Mouse (Mus musculus) small intestine, adult 2 months (tissue): ENCODE data around the gene Pla2g16.

Experiments
- CTCF ChIP-seq: fragments of 200-500 bp; IDR thresholded peaks from 2 replicates; pipeline ENCODE4 v1.5.1; 2012; ENCODE audit warnings: low read depth, mild to moderate bottlenecking, control low read depth, inconsistent platforms, low read length, moderate library complexity, mixed read lengths; ENCODE audit not compliant: insufficient replicate concordance, insufficient read length; ENCODE audit errors: extremely low read depth
- POLR2A ChIP-seq: fragments of 200-500 bp; IDR thresholded peaks from 2 replicates; pipeline ENCODE4 v1.6.1; 2012; ENCODE audit warnings: low read depth, mild to moderate bottlenecking, control low read depth, inconsistent platforms, low read length, moderate library complexity

DNA sequence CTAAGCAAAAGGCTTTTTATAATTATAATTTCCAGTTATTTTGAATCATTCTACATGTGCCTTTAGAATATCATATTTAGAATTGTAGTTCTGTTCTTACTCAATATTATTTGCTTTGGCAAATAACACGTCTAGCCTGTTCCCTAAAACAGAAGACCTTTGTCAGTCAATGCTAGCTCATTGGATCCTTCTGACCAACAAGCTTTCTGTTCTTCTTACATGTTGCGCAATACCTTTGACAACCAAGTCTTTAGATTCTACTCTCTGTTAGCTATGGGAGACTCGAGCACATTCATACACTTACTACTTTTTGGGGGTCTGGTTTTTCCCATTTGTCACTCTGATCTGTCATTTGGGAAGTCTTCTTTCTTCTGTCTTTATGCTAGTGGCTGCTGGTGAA is 35.6 kb upstream of the Pla2g16 start:
- TF ChIP-seq CTCF (no peak), POLR2A (no peak)
